Mouse (Mus musculus) ovary, adult 18-20 months (tissue): ENCODE data around the gene Art3.

ENCODE experiments used
- DNase-seq: peaks from one replicate; pipeline ENCODE4 v3.0.0; 2022; ENCODE audit warnings: low spot score, mixed read lengths

Art3 gene

DNA sequence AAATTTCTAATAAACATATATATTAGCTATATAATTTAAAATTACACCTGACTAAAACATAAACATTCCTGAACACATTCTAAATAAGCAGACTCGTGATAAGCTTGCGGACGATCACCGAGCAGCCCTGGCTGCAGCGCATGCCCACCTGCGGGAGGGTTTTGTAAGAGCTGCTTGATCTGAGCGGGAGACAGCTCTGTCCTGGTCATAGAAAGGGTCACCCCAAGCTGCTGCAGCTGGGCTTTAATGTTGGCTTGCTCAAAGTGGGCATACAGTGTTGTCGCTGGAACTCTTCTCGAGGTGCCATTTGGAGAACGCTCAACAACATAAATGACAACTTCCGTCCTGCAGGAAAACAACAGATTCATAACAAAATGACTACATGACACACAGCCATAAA is 92.5 kb downstream of the Art3 start:
- no peak for DNase-seq

DNA sequence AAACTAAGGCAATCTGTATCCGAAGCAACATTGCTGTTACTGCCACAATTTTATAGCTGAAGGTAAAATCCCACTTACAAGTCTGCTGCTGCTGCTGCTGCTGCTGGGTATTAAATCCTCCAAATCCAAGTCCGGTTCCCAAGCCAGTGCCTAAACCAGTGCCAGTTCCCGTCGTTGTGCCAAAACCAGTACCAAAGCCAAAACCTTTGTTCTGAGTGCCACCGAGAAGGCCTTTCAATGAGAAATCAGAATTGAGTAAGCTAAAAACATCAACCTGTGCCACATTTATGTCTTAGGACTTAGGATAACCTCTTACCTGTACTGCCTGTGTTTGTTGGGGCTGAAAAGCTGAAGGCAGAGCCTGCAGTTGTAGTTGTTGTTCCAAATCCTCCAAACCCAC is 99.1 kb downstream of the Art3 start:
- DNase-seq: no peak

DNA sequence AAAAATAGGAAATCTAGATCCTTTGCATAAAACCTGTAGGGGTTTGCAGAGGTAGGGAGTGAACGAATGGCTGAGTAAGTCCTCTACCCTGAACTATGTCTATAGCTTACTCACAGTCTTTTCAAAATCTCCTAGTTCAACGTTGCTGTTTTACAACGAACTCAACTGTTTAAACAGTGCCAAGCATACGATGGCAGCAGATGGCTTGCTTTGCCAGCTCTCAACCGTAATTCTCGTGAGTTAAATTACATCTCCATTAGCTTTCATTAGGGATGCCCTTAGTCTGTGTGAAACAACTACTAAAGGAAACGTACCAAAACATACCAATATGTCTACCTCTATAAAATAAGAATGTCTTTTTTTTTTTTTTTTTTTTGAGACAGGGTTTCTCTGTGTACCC is 100.0 kb downstream of the Art3 start:
- no peak for DNase-seq

DNA sequence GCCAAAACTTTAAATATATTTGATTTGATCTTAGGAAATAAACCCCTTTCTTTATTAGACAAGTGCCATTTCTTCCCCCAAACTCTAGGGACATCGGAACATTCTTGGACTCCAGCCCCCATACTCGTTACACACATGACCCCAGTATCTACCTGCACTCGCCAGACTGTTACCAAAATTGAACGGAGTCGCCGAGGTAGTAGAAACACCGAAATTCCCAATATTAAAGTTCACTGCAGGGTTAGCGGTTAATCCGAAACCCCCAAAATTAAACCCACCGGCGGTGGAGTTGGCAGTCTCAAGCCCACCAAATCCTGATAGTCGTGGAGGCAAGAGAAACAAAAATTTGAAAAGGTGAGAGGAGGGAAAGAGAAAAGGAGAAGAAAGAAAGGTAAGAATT is 102.4 kb downstream of the Art3 start:
- DNase-seq: no peak

DNA sequence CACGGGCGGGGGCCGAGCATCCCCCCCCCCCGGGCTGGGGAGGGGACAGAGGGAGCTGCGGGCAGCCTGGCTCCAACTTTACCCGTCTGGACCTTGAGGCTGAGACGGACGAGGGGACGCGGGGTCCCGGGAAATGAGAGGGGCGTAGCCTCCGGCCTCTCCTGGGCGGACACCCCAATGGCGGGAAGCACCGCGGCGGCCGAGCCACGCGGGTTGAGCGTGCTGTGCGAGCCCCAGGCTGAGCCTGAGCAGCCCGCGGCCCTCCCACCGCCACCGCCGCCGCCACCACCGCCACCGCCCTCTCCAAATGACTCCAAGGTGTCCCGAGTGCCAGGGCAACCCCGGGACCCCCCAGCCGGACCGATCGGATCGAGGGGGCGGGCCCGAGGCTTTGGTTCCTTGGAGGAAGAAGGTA is 103.0 kb downstream of the Art3 start:
- peak; percentile 14 for DNase-seq

DNA sequence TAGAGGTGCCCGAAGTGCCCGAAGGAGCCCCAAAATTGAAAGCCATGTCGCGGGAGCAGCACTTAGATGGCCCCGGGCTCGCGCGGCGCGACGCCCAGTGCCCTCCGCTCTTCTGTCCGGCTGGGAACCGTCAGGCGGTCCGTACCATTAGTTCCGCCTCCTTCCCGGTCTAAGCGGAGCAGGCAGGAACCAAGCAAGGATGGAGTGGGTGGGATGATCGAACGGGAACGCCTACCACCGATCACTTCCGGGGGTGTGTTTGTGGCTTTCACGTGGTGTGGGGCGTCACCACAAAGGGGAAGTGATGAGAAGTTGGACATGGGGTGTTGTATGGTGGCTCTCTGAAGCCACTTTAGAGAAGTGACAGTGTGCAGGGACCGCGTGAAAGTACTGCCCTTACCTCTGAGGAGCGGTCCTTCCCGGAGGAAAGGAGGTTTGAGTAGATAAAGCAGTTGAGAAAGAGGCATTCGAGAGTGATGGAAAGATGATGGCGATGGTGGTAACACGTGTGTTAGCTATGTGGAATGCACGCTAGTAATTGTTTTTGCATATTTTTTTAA is 103.5 kb downstream of the Art3 start, which contains the start of gene Nup54:
Gene Nup54 (minus strand): TSS at position 195 of the 560 bp plus-strand sequence.
- DNase-seq: peak; percentile 93

DNA sequence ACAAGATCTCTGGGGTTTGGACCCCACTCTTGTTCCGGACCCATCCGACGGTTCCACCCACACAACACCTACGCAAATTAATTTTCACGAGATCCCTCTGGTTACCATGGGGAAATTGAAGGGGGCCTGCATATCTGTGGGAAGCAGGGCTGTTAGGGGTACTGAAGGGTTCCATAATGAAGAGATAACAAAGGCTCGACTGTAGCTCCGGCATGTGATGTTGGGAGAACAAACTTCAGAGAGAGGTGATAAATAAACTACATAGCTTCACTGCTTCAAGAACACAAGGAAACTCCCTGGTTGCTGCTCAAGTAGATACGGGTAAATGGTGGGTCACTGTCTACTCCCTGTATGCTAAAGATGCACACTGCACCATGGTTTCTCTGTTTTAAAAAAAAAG is 106.9 kb downstream of the Art3 start:
- no peak for DNase-seq

DNA sequence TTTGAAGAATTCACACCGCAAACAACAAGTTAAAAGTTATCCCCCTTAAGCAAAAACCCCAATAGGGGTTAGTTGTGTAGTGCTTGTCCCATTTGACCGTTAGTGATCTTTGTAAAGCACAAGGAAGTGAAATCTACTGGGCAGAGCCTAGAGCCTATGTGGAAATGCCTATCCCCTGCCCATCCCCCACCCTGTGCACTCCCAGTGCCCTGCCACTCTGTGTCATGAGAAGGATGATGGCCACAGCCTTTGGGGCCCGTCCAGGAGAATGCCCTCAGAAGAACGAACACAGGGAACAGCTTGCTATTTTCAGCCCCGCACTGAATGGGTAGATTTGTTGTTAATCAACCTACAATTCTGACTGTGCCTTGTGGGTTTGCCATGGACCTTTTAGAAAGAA is 109.9 kb downstream of the Art3 start:
- DNase-seq: no peak

DNA sequence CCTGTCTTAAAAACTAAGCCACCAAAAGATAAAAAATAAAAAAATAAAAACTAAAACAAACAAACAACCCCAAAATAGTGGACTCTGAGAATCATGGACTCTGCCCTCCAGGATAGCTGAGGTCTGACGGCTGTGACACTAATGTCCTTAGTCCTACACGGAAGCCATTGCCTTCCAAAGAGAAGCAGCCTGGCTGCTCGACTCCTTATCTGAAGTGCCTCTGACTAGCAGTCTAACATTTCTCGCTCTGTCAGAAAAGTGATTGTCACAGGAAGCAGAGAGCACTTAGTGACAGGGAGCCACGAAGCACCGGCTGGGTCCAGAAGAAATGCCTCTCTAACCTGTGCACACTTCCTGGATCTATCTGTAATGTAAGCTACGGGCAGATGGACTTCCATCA is 111.3 kb downstream of the Art3 start:
- no peak for DNase-seq

DNA sequence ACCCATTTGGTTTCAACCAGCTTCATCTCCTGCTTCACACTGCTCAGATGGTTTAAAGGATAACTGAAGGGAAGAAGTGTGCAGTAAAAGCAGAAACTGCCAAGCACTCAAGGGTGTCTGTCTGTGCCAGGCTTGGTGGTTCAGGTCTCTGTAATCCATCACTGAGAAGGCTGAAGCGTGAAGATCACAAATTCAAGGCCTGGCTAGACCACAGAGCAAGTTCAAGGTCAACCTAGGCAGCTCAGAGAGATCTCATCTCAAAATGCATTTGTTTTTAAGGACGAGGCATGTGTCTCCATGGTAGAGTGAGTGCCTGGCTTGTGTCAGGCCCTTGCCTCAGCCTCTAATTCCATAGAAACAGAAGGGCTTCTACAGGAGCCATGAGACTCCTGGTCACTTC is 113.4 kb downstream of the Art3 start:
- DNase-seq: no peak

DNA sequence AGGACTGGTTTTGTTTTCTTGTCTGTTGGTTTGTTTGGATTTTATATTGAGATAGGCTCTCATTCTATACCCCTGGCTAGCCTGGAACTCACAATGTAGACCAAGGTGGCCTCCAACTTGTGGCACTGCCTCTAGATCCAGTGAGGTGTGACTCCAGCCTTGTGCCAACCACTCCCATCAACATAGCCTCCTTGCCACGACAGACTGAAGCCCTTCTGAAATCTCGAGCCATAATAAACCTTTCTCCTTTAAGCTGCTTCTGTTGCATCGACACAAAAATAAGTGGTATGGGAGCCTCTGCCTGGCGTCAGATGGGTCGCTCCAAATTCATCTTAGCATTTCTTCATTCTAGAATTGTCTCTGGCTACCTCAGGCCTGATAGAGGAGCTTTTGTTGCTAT is 115.1 kb downstream of the Art3 start:
- DNase-seq: no peak

DNA sequence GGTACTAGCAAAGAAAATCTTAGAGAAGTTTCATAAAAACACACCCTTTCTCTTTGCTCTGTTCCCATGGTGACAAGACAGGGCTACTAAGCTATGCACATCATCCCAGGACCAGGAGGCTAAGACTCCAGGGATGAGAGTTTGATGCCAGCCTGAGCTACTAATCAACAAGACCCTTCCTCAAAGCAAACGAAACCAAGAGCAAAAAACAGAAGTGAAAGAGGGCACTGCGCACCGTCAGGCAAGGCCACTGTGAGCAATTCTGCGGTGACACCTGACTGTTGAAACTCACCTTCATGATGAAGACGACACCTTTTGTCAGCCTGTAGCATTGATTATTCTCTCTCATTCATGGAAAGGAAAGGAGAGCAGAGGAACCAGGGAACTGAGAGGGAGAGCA is 121.2 kb downstream of the Art3 start:
- no peak for DNase-seq

DNA sequence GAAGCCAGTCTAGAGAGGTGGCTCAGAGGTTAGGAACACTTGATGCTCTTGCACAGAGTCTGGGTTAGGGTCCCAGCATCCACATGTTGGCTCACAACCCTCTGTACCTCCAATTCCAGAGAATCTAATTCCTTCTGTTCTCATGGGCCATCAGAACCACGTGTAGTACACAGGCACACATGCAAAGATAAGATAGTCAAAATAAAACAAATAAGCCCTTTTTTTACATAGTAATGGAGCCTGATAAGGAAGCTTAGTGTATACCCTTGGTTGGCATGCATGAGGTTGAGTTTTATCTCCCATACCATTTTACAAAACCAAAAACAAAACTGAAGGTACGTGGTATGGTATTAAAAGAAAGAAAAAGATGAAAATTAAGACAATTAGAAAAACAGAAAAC is 125.8 kb downstream of the Art3 start:
- no peak for DNase-seq

DNA sequence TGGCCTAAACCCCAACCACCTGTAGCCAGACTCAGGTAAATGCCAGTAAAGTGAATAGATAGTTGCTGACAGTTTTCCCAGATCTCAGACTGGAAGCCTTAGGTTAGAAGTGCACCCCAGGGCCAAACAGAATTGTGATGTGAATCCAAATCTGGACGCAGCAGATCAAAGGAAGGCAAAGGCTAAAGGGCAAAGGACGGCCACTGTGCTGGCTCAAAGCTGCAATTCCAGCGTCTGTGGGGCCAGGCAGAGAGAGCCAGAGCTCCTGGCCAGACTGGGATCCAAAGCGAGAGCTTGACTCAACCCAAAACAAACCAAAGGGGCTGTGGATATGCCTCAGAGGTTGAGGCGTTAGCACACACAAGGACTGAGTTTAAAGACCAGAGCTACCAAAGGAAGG is 127.1 kb downstream of the Art3 start:
- no peak for DNase-seq

DNA sequence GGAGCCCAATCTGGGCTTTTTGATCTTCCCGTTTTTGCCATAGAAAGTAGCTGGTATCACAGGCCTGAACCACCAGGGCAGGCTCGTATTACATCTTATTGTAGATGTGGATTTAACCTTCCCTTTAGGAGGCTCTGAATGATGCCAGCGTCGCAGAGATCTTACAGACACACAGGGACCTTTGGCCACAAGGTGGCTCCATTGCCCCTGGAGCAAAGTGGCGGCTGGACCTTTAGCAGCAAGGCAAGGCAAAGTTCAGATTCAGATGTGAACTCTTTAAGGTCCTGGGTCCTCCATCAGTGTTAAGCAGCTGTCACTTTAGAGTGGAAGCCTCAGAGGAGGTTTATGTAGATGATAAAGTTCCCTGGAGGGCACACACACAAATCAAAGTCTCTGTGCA is 129.7 kb downstream of the Art3 start:
- DNase-seq: peak; percentile 37
